Mouse (Mus musculus) left cerebral cortex, adult 8-10 months (tissue): Measurements from ENCODE around the gene Utrn. TPM values are rescaled to one million over a fixed set of nuclear protein-coding genes. Genes with fewer than 3 reads are reported as not detected.
A peak's percentile ranks its signal among the peaks of the same experiment; 100 is the strongest.

Source experiments
- DNase-seq, 2 experiments: peaks; one replicate each; pipeline ENCODE4 v3.0.0; 2022; ENCODE audit warnings: low spot score in 2 of 2
- total RNA-seq, 4 experiments: library from RNA; stranded (reverse); gene quantifications; 2 replicates each; pipeline ENCODE4 v1.2.4; 2022

The Utrn gene
- total RNA-seq, 4 experiments from 2014 or later, result 69.4 to 88.4 (median 77.1) TPM

- DNase-seq, result no peak
Measured at GRCm38 (mm10) chr10:12700576-12700975, 168.6 kb downstream of the Utrn start.

GRCm38 (mm10) chr10:12697902-12698301 lies 171.3 kb downstream of the Utrn start:
- DNase-seq, result no peak

- DNase-seq, result no peak
Measured at GRCm38 (mm10) chr10:12696704-12697103, 172.5 kb downstream of the Utrn start.

- DNase-seq, result no peak
Measured at GRCm38 (mm10) chr10:12694774-12695173, 174.4 kb downstream of the Utrn start.

- peak; percentile 19 to 28 for DNase-seq
Measured at GRCm38 (mm10) chr10:12690601-12691000, 178.6 kb downstream of the Utrn start.

- no peak for DNase-seq
Measured at GRCm38 (mm10) chr10:12685683-12686082, 183.5 kb downstream of the Utrn start.

GRCm38 (mm10) chr10:12684018-12684417 lies 185.1 kb downstream of the Utrn start:
- DNase-seq, result peak in 1 of 2 experiments; percentile 17

GRCm38 (mm10) chr10:12673309-12673708 lies 195.9 kb downstream of the Utrn start:
- DNase-seq, result no peak

GRCm38 (mm10) chr10:12671608-12672007 lies 197.6 kb downstream of the Utrn start:
- no peak for DNase-seq

GRCm38 (mm10) chr10:12662035-12662434 lies 207.1 kb downstream of the Utrn start:
- DNase-seq, result no peak

GRCm38 (mm10) chr10:12658023-12658744 lies 211.0 kb downstream of the Utrn start:
- no peak for DNase-seq

- no peak for DNase-seq
Measured at GRCm38 (mm10) chr10:12652988-12653387, 216.2 kb downstream of the Utrn start.

- DNase-seq, result no peak
Measured at GRCm38 (mm10) chr10:12646119-12646518, 223.0 kb downstream of the Utrn start.

- no peak for DNase-seq
Measured at GRCm38 (mm10) chr10:12643336-12643735, 225.8 kb downstream of the Utrn start.

GRCm38 (mm10) chr10:12639638-12640037 lies 229.5 kb downstream of the Utrn start:
- no peak for DNase-seq

GRCm38 (mm10) chr10:12633965-12634364 lies 235.2 kb downstream of the Utrn start:
- no peak for DNase-seq

- no peak for DNase-seq
Measured at GRCm38 (mm10) chr10:12630933-12631332, 238.2 kb downstream of the Utrn start.

GRCm38 (mm10) chr10:12618397-12618796 lies 250.8 kb downstream of the Utrn start:
- DNase-seq, result no peak

GRCm38 (mm10) chr10:12615723-12616122 lies 253.4 kb downstream of the Utrn start:
- no peak for DNase-seq

- peak; percentile 39 for DNase-seq
Measured at GRCm38 (mm10) chr10:12614465-12615199, 254.5 kb downstream of the Utrn start.

GRCm38 (mm10) chr10:12612235-12612863 lies 256.8 kb downstream of the Utrn start:
- DNase-seq, result no peak

GRCm38 (mm10) chr10:12609896-12610295 lies 259.3 kb downstream of the Utrn start:
- DNase-seq, result no peak
